In genomic region chr5:112325546-112326445, GRCm38 (mm10) we compare ENCODE assay signal across 7 mouse cellular contexts. TPM values are rescaled to one million over a fixed set of nuclear protein-coding genes. Genes with fewer than 3 reads are reported as not detected.
DNase-seq lines count a peak whose midpoint lies in the region; ATAC-seq and TF ChIP-seq lines count a peak whose summit lies in the region.

Gene Tfip11, plus strand, starts transcription at chr5:112326358.

- peak within 1 kb of the TSS; percentile 82 for H3K4me2 ChIP-seq in intestine, postnatal 0 days (replicated peaks; ENCODE audit: low read depth)
- H3K4me2 ChIP-seq in midbrain, embryonic 12.5 days (replicated peaks) = peak within 1 kb of the TSS; percentile 92

- ATAC-seq in intestine, postnatal 0 days = peak; percentile 77
- peak; percentile 91 for ATAC-seq in midbrain, embryonic 12.5 days (ENCODE audit: low FRiP score, low read depth)

- H3K27ac ChIP-seq in embryonic facial prominence, embryonic 10.5 days (replicated peaks) = peak within 1 kb of the TSS; percentile 83
- H3K27ac ChIP-seq in intestine, postnatal 0 days (ENCODE audit: low read depth, low read length) = peak within 1 kb of the TSS; percentile 77
- peak within 1 kb of the TSS; percentile 79 for H3K27ac ChIP-seq in midbrain, embryonic 12.5 days (replicated peaks)
- peak within 1 kb of the TSS; percentile 77 for H3K27ac ChIP-seq in small intestine, adult 2 months (ENCODE audit: insufficient read depth, low read depth, low read length)

- peak; percentile 50; the same call in 1 of the 2 replicates for TF ChIP-seq POLR2A in small intestine, adult 2 months (IDR thresholded peaks at IDR 0.05; ENCODE audit: low read depth, low read length)

- H3K36me3 ChIP-seq in embryonic facial prominence, embryonic 10.5 days (replicated peaks) = peaks cover 33% of the 10 kb centered on the region
- peaks cover 32% of the 10 kb centered on the region for H3K36me3 ChIP-seq in intestine, postnatal 0 days (ENCODE audit: control insufficient read depth, insufficient read depth)
- peaks cover 29% of the 10 kb centered on the region for H3K36me3 ChIP-seq in midbrain, embryonic 12.5 days
- H3K36me3 ChIP-seq in small intestine, adult 2 months (ENCODE audit: control insufficient read depth, insufficient read depth, low read length) = peaks cover 18% of the 10 kb centered on the region

- peak; percentile 97 for DNase-seq in adrenal gland, postnatal 10 days
- DNase-seq in embryonic facial prominence, embryonic 10.5 days (ENCODE audit: low spot score) = peak; percentile 96
- DNase-seq in gonadal fat pad, adult 2 months (ENCODE audit: low read depth) = peak; percentile 40
- DNase-seq in left cerebral cortex, postnatal 4 days = peak; percentile 98

- H3K9me3 ChIP-seq in embryonic facial prominence, embryonic 10.5 days = no peaks in the 10 kb centered on the region
- H3K9me3 ChIP-seq in intestine, postnatal 0 days (ENCODE audit: control insufficient read depth) = no peaks in the 10 kb centered on the region
- H3K9me3 ChIP-seq in midbrain, embryonic 12.5 days = no peaks in the 10 kb centered on the region

- peak within 1 kb of the TSS; percentile 99 for H3K4me3 ChIP-seq in embryonic facial prominence, embryonic 10.5 days
- peak within 1 kb of the TSS; percentile 100 for H3K4me3 ChIP-seq in intestine, postnatal 0 days (ENCODE audit: low read depth, low read length)
- H3K4me3 ChIP-seq in midbrain, embryonic 12.5 days = peak within 1 kb of the TSS; percentile 98
- H3K4me3 ChIP-seq in small intestine, adult 2 months (ENCODE audit: low read depth, low read length) = peak within 1 kb of the TSS; percentile 88

- 9% methylated on average over 48 of the region's 48 CpGs for WGBS in embryonic facial prominence, embryonic 10.5 days
- WGBS in intestine, postnatal 0 days = 9% methylated on average over 38 of the region's 48 CpGs
- 8% methylated on average over 48 of the region's 48 CpGs for WGBS in midbrain, embryonic 12.5 days
- WGBS in small intestine, adult 2 months = 4% methylated on average over 48 of the region's 48 CpGs

- 0 out of 2 replicates have a peak, but pooled peaks have one; percentile 13 for TF ChIP-seq CTCF in intestine, postnatal 0 days (IDR thresholded peaks at IDR 0.05; ENCODE audit: low read depth)
- TF ChIP-seq CTCF in small intestine, adult 2 months (IDR thresholded peaks at IDR 0.05; ENCODE audit: extremely low read depth, insufficient read length, insufficient replicate concordance, low read depth, low read length) = no peak

- H3K4me1 ChIP-seq in embryonic facial prominence, embryonic 10.5 days = peaks cover 27% of the 10 kb centered on the region
- 0 out of 2 replicates have a peak, but pooled peaks cover 9% of the 10 kb centered on the region for H3K4me1 ChIP-seq in intestine, postnatal 0 days (replicated peaks; ENCODE audit: control insufficient read depth, insufficient read depth, low read length)
- peaks cover 28% of the 10 kb centered on the region for H3K4me1 ChIP-seq in midbrain, embryonic 12.5 days
- H3K4me1 ChIP-seq in small intestine, adult 2 months (ENCODE audit: control insufficient read depth, insufficient read depth, insufficient read length, low read length) = peaks cover 5% of the 10 kb centered on the region

- H3K27me3 ChIP-seq in embryonic facial prominence, embryonic 10.5 days (replicated peaks; ENCODE audit: low read depth, poor library complexity, severe bottlenecking) = no peaks in the 10 kb centered on the region
- H3K27me3 ChIP-seq in intestine, postnatal 0 days (replicated peaks; ENCODE audit: control insufficient read depth, insufficient read depth, low read length) = no peaks in the 10 kb centered on the region
- no peaks in the 10 kb centered on the region for H3K27me3 ChIP-seq in midbrain, embryonic 12.5 days
- H3K27me3 ChIP-seq in small intestine, adult 2 months (ENCODE audit: control insufficient read depth, insufficient read depth, low read length) = no peaks in the 10 kb centered on the region

- intact Hi-C loops in left cerebral cortex, postnatal 4 days (cut with DNase I) = loop anchor here (2.0 to 10.0 kb wide), 2 partner anchors 17 to 101 kb away; partner anchors contain the start of genes Hps4 and Srrd

- H3K9ac ChIP-seq in intestine, postnatal 0 days (ENCODE audit: low read depth, low read length) = peak within 1 kb of the TSS; percentile 85
- H3K9ac ChIP-seq in midbrain, embryonic 12.5 days (replicated peaks) = peak within 1 kb of the TSS; percentile 78

RNA-seq across cellular contexts. Expression of gene Tfip11, which starts in this region (rescaled TPM):
- total RNA-seq in adrenal gland, postnatal 10 days (2021) = 10 to 100 TPM; 28.4 to 32.3 TPM
- polyA plus RNA-seq in embryonic facial prominence, embryonic 10.5 days (2016; fragmentation: Nextera tagmentation; extraction: Ambion mirVana) = 41.3 and 42.5 TPM in 2 replicates
- polyA plus RNA-seq in gonadal fat pad, adult 2 months (2012; rRNA removed) = 28.0 and 29.1 TPM in 2 replicates
- 13.6 and 14.3 TPM in 2 replicates for polyA plus RNA-seq in intestine, postnatal 0 days (2015; fragmentation: Nextera tagmentation; extraction: Ambion mirVana)
- total RNA-seq in left cerebral cortex, postnatal 4 days (2021) = 10 to 100 TPM; 33.2 to 34.9 TPM
- polyA plus RNA-seq in midbrain, embryonic 12.5 days (2016; fragmentation: Nextera tagmentation; extraction: Ambion mirVana) = 40.2 and 40.5 TPM in 2 replicates
- polyA plus RNA-seq in small intestine, adult 2 months (2012; rRNA removed) = 18.3 and 40.0 TPM in 2 replicates

Comparison
In these comparisons a context has a peak if more than half of its experiments do, and no peak if none do; other contexts are left out.
1. Peak in every context shown above with its lines: DNase-seq, ATAC-seq, H3K4me3 ChIP-seq and H3K27ac ChIP-seq.
2. DNase-seq: peak in every context shown above with its lines; median percentile 98 in left cerebral cortex, postnatal 4 days; 97 in adrenal gland, postnatal 10 days; 96 in embryonic facial prominence, embryonic 10.5 days; 40 in gonadal fat pad, adult 2 months.